In the genomic region with DNA sequence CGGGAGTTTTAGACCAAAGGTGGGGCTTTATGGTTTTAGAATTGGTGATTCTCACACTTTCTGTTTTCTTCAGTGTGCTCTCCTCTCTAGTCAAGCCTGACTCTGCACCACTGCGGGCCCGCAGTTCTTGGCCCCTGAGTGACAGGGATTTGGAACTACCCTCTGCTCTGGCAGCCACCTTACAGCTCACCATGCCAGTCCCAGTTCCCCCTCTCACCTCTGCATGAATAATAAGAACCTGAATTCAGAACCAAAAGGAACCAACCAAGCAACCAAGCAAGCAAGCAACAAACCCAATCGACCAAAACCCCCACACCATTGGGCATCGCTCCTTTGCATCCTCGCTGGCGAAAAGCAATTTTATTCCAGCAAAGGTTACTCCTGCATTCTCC, we compare ENCODE assay signal across 8 mouse cellular contexts. TPM values are rescaled to one million over a fixed set of nuclear protein-coding genes. Genes with fewer than 3 reads are reported as not detected.
DNase-seq lines count a peak whose midpoint lies in the region; ATAC-seq and TF ChIP-seq lines count a peak whose summit lies in the region.

No protein-coding gene starts in this region.

- in situ Hi-C loops in CH12.LX (cut with MboI; ENCODE audit: low pct_ligation_motif_present, low pct_unique_long_range_greater_than_20kb, low sequenced_read_pairs) = no loop called here

- H3K9ac ChIP-seq in heart, embryonic 11.5 days (ENCODE audit: low read depth, low read length) = no peak overlapping the region
- no peak overlapping the region for H3K9ac ChIP-seq in CH12.LX (ENCODE audit: insufficient read depth, low read depth)
- H3K9ac ChIP-seq in forebrain, embryonic 14.5 days (ENCODE audit: low read length) = peak overlapping the region; percentile 82
- H3K9ac ChIP-seq in liver, embryonic 15.5 days = no peak overlapping the region

- dilution Hi-C loops in CH12.LX (cut with MboI; ENCODE audit: extremely low pct_ligation_motif_present, extremely low pct_unique_long_range_greater_than_20kb, low sequenced_read_pairs) = no loop called here

- no peak for TF ChIP-seq RAD21 in CH12.LX (IDR thresholded peaks at IDR 0.05; ENCODE audit: low read depth, low read length)

- intact Hi-C loops in heart, postnatal 25 days (cut with DNase I) = no loop called here

- H3K4me2 ChIP-seq in heart, embryonic 11.5 days = peak overlapping the region; percentile 87
- H3K4me2 ChIP-seq in CH12.LX (ENCODE audit: insufficient read depth, low read depth, poor library complexity, severe bottlenecking) = peak overlapping the region; percentile 48
- peak overlapping the region; percentile 84 for H3K4me2 ChIP-seq in forebrain, embryonic 14.5 days (ENCODE audit: low read length)
- peak overlapping the region; percentile 97 for H3K4me2 ChIP-seq in liver, embryonic 15.5 days

- no peaks in the 10 kb centered on the region for H3K36me3 ChIP-seq in heart, embryonic 11.5 days (ENCODE audit: control insufficient read depth, insufficient read depth, low read length)
- peaks cover 0 to 2% of the 10 kb centered on the region in 2 experiments for H3K36me3 ChIP-seq in CH12.LX (replicated peaks in 1 of 2; ENCODE audit: control insufficient read depth in 1 of 2, insufficient read depth in 1 of 2, low read length in 1 of 2)
- H3K36me3 ChIP-seq in forebrain, embryonic 14.5 days (ENCODE audit: control insufficient read depth, insufficient read depth, low read length) = no peaks in the 10 kb centered on the region
- no peaks in the 10 kb centered on the region for H3K36me3 ChIP-seq in liver, embryonic 15.5 days (replicated peaks)

- no peak overlapping the region for H3K27ac ChIP-seq in heart, embryonic 11.5 days (ENCODE audit: low read depth, low read length)
- no peak overlapping the region for H3K27ac ChIP-seq in CH12.LX (ENCODE audit: insufficient read depth, low read depth)
- no peak overlapping the region for H3K27ac ChIP-seq in forebrain, embryonic 14.5 days (ENCODE audit: low read depth, low read length)
- H3K27ac ChIP-seq in liver, embryonic 15.5 days (replicated peaks) = no peak overlapping the region

- TF ChIP-seq EP300 in CH12.LX (IDR thresholded peaks at IDR 0.05; ENCODE audit: low read length) = no peak

- no peak for DNase-seq in heart, postnatal 25 days (ENCODE audit: low spot score)
- DNase-seq in CH12.LX (ENCODE audit: extremely low read depth) = no peak
- DNase-seq in forebrain, embryonic 14.5 days (ENCODE audit: low spot score) = no peak
- DNase-seq in urinary bladder, postnatal 4 days (ENCODE audit: low spot score in 2 of 2) = no peak
- no peak for DNase-seq in layer of hippocampus, postnatal 14 days (ENCODE audit: low spot score in 2 of 2)
- DNase-seq in right cerebral cortex, postnatal 25 days = no peak

- ATAC-seq in heart, embryonic 11.5 days (replicated peaks; ENCODE audit: insufficient number of reproducible peaks, low FRiP score, low TSS enrichment) = no peak
- ATAC-seq in forebrain, embryonic 14.5 days = peak; percentile 22; the same call in 1 of the 2 replicates
- no peak for ATAC-seq in liver, embryonic 15.5 days (ENCODE audit: insufficient read depth)

- no peaks in the 10 kb centered on the region for H3K27me3 ChIP-seq in heart, embryonic 11.5 days (ENCODE audit: control insufficient read depth, insufficient read depth, low read length)
- H3K27me3 ChIP-seq in CH12.LX (replicated peaks) = no peaks in the 10 kb centered on the region
- no peaks in the 10 kb centered on the region for H3K27me3 ChIP-seq in forebrain, embryonic 14.5 days (replicated peaks; ENCODE audit: control insufficient read depth, insufficient read depth, low read length)
- 0 out of 2 replicates have a peak, but pooled peaks cover 5% of the 10 kb centered on the region for H3K27me3 ChIP-seq in liver, embryonic 15.5 days

- 12% methylated on average over 7 of the region's 7 CpGs for WGBS in heart, embryonic 11.5 days (ENCODE audit: insufficient replicate concordance)
- 8% methylated on average over 7 of the region's 7 CpGs for WGBS in forebrain, embryonic 14.5 days
- WGBS in liver, embryonic 15.5 days (ENCODE audit: insufficient replicate concordance) = 15% methylated on average over 7 of the region's 7 CpGs

- peak overlapping the region; percentile 83 for H3K4me3 ChIP-seq in heart, embryonic 11.5 days (ENCODE audit: low read depth, low read length)
- peak overlapping the region; percentile 36 to 80 (median 41) for H3K4me3 ChIP-seq in CH12.LX (replicated peaks in 1 of 3; ENCODE audit: low read depth in 2 of 3, low read length in 2 of 3, poor library complexity in 1 of 3)
- H3K4me3 ChIP-seq in forebrain, embryonic 14.5 days (ENCODE audit: low read depth, low read length) = peak overlapping the region; percentile 83
- H3K4me3 ChIP-seq in liver, embryonic 15.5 days (replicated peaks) = peak overlapping the region; percentile 76

- TF ChIP-seq POLR2A in CH12.LX (IDR thresholded peaks at IDR 0.05; ENCODE audit: low read depth, low read length) = no peak

- no peaks in the 10 kb centered on the region; the same call in 1 of the 2 replicates for H3K79me2 ChIP-seq in CH12.LX (replicated peaks; ENCODE audit: control insufficient read depth, extremely low read depth, insufficient read depth, poor library complexity, severe bottlenecking)

- TF ChIP-seq CTCF in CH12.LX (conservative IDR thresholded peaks at IDR 0.05 in 1 of 2, IDR thresholded peaks at IDR 0.05 in 1 of 2; ENCODE audit: low read depth in 2 of 2, low read length in 2 of 2) = no peak

- no peaks in the 10 kb centered on the region; the same call in 1 of the 2 replicates for H3K4me1 ChIP-seq in heart, embryonic 11.5 days (ENCODE audit: control insufficient read depth, insufficient read depth, low read length)
- peaks cover 9 to 33% of the 10 kb centered on the region in 2 experiments for H3K4me1 ChIP-seq in CH12.LX (ENCODE audit: control insufficient read depth in 1 of 2, insufficient read depth in 2 of 2)
- H3K4me1 ChIP-seq in forebrain, embryonic 14.5 days (ENCODE audit: control insufficient read depth, insufficient read depth, low read length) = peaks cover 4% of the 10 kb centered on the region
- H3K4me1 ChIP-seq in liver, embryonic 15.5 days (replicated peaks) = peaks cover 22% of the 10 kb centered on the region

- no peaks in the 10 kb centered on the region for H3K9me3 ChIP-seq in heart, embryonic 11.5 days (replicated peaks; ENCODE audit: control insufficient read depth, low read length)
- H3K9me3 ChIP-seq in CH12.LX (replicated peaks; ENCODE audit: low read length) = no peaks in the 10 kb centered on the region
- H3K9me3 ChIP-seq in forebrain, embryonic 14.5 days (replicated peaks; ENCODE audit: control insufficient read depth, low read length) = no peaks in the 10 kb centered on the region
- no peaks in the 10 kb centered on the region for H3K9me3 ChIP-seq in liver, embryonic 15.5 days (replicated peaks)

TF ChIP-seq in CH12.LX, 34 proteins besides CTCF, POLR2A, EP300 and RAD21:
- 0 out of 2 replicates have a peak, but pooled peaks have one; percentile 12 for TF ChIP-seq MEF2A (IDR thresholded peaks at IDR 0.05; ENCODE audit: borderline replicate concordance, low read depth, low read length)
- TF ChIP-seq ZKSCAN1 (IDR thresholded peaks at IDR 0.05; ENCODE audit: borderline replicate concordance, low read depth, low read length) = no peak

RNA-seq across cellular contexts. Expression of gene Herc3, which starts 0.4 kb away (rescaled TPM):
- polyA plus RNA-seq in heart, embryonic 11.5 days (2014; fragmentation: Nextera tagmentation; extraction: Ambion mirVana) = 18.5 and 20.7 TPM in 2 replicates
- 10 to 100 TPM; 34.5 to 63.2 TPM for total RNA-seq in heart, postnatal 25 days (2021)
- 10.9 and 15.7 TPM in 2 replicates for total RNA-seq in CH12.LX (2012; rRNA removed)
- 15.8 and 17.8 TPM in 2 replicates for total RNA-seq in CH12.LX (2014; rRNA removed)
- 18.4 and 19.1 TPM in 2 replicates for polyA plus RNA-seq in CH12.LX (2012; ENCODE audit: insufficient read length, low read depth)
- 21.2 and 26.7 TPM in 2 replicates for polyA plus RNA-seq in forebrain, embryonic 14.5 days (2014; fragmentation: Nextera tagmentation; extraction: Ambion mirVana)
- polyA plus RNA-seq in liver, embryonic 15.5 days (2015; fragmentation: Nextera tagmentation; extraction: Ambion mirVana) = 2.4 and 2.9 TPM in 2 replicates
- 100 to 1,000 TPM; 241 to 256 TPM for total RNA-seq in layer of hippocampus, postnatal 14 days (2021)
